ENCODE assay signal across 10 mouse cellular contexts in the genomic region with DNA sequence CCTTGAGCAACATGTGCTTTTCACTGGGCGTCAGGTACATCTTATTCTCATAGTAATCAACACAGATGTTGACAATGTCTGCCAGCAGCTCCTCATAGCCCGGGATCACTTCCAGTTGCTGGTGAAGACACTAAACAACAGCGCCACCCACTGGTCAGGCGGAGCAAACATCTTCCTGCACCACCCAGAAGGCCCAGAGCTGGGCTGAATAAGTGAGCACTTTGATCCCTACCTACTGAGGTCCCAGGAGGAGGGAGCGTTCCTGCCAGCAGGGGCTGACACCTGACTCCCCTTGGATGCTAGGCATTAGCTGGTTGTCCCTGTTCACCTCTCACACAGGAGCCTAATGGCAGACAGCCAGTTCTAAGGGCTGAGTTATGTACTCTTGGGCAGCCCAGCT. TPM values are rescaled to one million over a fixed set of nuclear protein-coding genes. Genes with fewer than 3 reads are reported as not detected.
DNase-seq lines count a peak whose midpoint lies in the region; ATAC-seq and TF ChIP-seq lines count a peak whose summit lies in the region.
"Had no signal": no experiment of that assay in that cellular context is flagged by ENCODE, and none has a peak within 500 bp of the region (broad histone marks: within the 10 kb centered on the region; RNA-seq: fewer than 3 reads in every experiment).

No protein-coding gene starts in this region.

- TF ChIP-seq CTCF in thymus, adult 2 months (IDR thresholded peaks at IDR 0.05; ENCODE audit: borderline replicate concordance, control insufficient read depth, extremely low read depth, insufficient read depth, low read length, poor library complexity) = 0 out of 2 replicates have a peak, but pooled peaks have one; percentile 72

- no peaks in the 10 kb centered on the region for H3K27me3 ChIP-seq in embryonic facial prominence, embryonic 11.5 days (ENCODE audit: control insufficient read depth, insufficient read depth, low read length)
- no peaks in the 10 kb centered on the region for H3K27me3 ChIP-seq in thymus, adult 2 months (ENCODE audit: control insufficient read depth, insufficient read depth, low read length)
- H3K27me3 ChIP-seq: embryonic facial prominence, embryonic 12.5 days had no signal

- no peak for TF ChIP-seq POLR2A in thymus, adult 2 months (IDR thresholded peaks at IDR 0.05; ENCODE audit: control insufficient read depth, extremely low read depth, insufficient read depth, low read length, poor library complexity)

- no peak for ATAC-seq in embryonic facial prominence, embryonic 11.5 days (replicated peaks; ENCODE audit: insufficient number of reproducible peaks, low FRiP score, low TSS enrichment, low read depth)

- no peaks in the 10 kb centered on the region for H3K9me3 ChIP-seq in embryonic facial prominence, embryonic 11.5 days (replicated peaks; ENCODE audit: control insufficient read depth, low read length)
- H3K9me3 ChIP-seq: embryonic facial prominence, embryonic 12.5 days had no signal

- 40% methylated on average over 5 of the region's 5 CpGs for WGBS in embryonic facial prominence, embryonic 11.5 days
- 86% methylated on average over 5 of the region's 5 CpGs for WGBS in thymus, adult 2 months

- H3K4me2 ChIP-seq in embryonic facial prominence, embryonic 11.5 days (ENCODE audit: low read depth, low read length) = no peak overlapping the region
- H3K4me2 ChIP-seq: embryonic facial prominence, embryonic 12.5 days had no signal

- no peak overlapping the region for H3K4me3 ChIP-seq in embryonic facial prominence, embryonic 11.5 days (ENCODE audit: low read depth, low read length)
- no peak overlapping the region for H3K4me3 ChIP-seq in thymus, adult 2 months (ENCODE audit: control insufficient read depth, insufficient read depth, low read length)
- H3K4me3 ChIP-seq: embryonic facial prominence, embryonic 12.5 days had no signal

- H3K9ac ChIP-seq in embryonic facial prominence, embryonic 11.5 days (replicated peaks; ENCODE audit: low read length) = no peak overlapping the region
- H3K9ac ChIP-seq: embryonic facial prominence, embryonic 12.5 days had no signal

- no peaks in the 10 kb centered on the region for H3K4me1 ChIP-seq in embryonic facial prominence, embryonic 11.5 days (ENCODE audit: control insufficient read depth, insufficient read depth, low read length)
- H3K4me1 ChIP-seq in thymus, adult 2 months (replicated peaks; ENCODE audit: control insufficient read depth, insufficient read depth, low read length) = peaks cover 4% of the 10 kb centered on the region; the same call in 1 of the 2 replicates
- H3K4me1 ChIP-seq: embryonic facial prominence, embryonic 12.5 days had no signal

- peak; percentile 93 for DNase-seq in heart, adult 11 months
- no peak for DNase-seq in heart, postnatal 25 days (ENCODE audit: low spot score)
- DNase-seq in urinary bladder, postnatal 14 days (ENCODE audit: low spot score) = peak; percentile 26
- DNase-seq in urinary bladder, postnatal 36 days (ENCODE audit: low spot score in 2 of 2) = no peak
- peak; percentile 56 for DNase-seq in embryonic facial prominence, embryonic 11.5 days (ENCODE audit: low spot score)
- peak; percentile 35 for DNase-seq in lung, postnatal 14 days
- peak; percentile 56 for DNase-seq in thymus, adult 2 months
- DNase-seq in urinary bladder, postnatal 25 days (ENCODE audit: low spot score) = no peak

- intact Hi-C loops in heart, postnatal 25 days (cut with DNase I) = loop anchor here (5.0 kb wide), 1 partner anchor 36 kb away; a partner anchor contains a TSS

- no peaks in the 10 kb centered on the region for H3K36me3 ChIP-seq in embryonic facial prominence, embryonic 11.5 days (replicated peaks; ENCODE audit: control insufficient read depth, insufficient read depth, low read depth, low read length)
- peaks cover 79% of the 10 kb centered on the region for H3K36me3 ChIP-seq in thymus, adult 2 months (ENCODE audit: control insufficient read depth, insufficient read depth, low read length)

- H3K27ac ChIP-seq in embryonic facial prominence, embryonic 11.5 days (replicated peaks; ENCODE audit: low read depth, low read length) = no peak overlapping the region
- no peak overlapping the region for H3K27ac ChIP-seq in thymus, adult 2 months (ENCODE audit: control insufficient read depth, insufficient read depth, low read length)
- H3K27ac ChIP-seq: embryonic facial prominence, embryonic 12.5 days had no signal

RNA-seq across cellular contexts. Expression of a gene that starts 35.9 kb away (rescaled TPM):
- total RNA-seq in heart, postnatal 25 days (2021) = 10 to 100 TPM; 54.1 to 55.3 TPM
- polyA plus RNA-seq in embryonic facial prominence, embryonic 11.5 days (2014; fragmentation: Nextera tagmentation; extraction: Ambion mirVana) = 16.8 and 23.0 TPM in 2 replicates
- 85.4 and 114 TPM in 2 replicates for polyA plus RNA-seq in thymus, adult 2 months (2012; rRNA removed)

RNA-seq across cellular contexts. Expression of a gene that starts 41.4 kb away (rescaled TPM):
- not detected for total RNA-seq in heart, postnatal 25 days (2021)
- 0.24 and 0.26 TPM in 2 replicates for polyA plus RNA-seq in embryonic facial prominence, embryonic 11.5 days (2014; fragmentation: Nextera tagmentation; extraction: Ambion mirVana)
- polyA plus RNA-seq in thymus, adult 2 months (2012; rRNA removed) = 0.09 TPM in 1 of 2 replicates, not detected in the other
- polyA plus RNA-seq: liver, embryonic 16.5 days had no signal

Comparison
In these comparisons a context has a peak if more than half of its experiments do, and no peak if none do; other contexts are left out.
1. DNase-seq: peak in heart, adult 11 months (single experiment), urinary bladder, postnatal 14 days (single experiment), embryonic facial prominence, embryonic 11.5 days (single experiment), lung, postnatal 14 days (single experiment) and thymus, adult 2 months (single experiment); none in heart, postnatal 25 days (single experiment), urinary bladder, postnatal 36 days (0 of 2) and urinary bladder, postnatal 25 days (single experiment).